Mouse (Mus musculus) urinary bladder, adult 2 months (tissue): ENCODE results near the gene Apol6. TPM values are rescaled to one million over a fixed set of nuclear protein-coding genes. Genes with fewer than 3 reads are reported as not detected.

ENCODE experiments used
- DNase-seq: peaks from one replicate; pipeline ENCODE4 v3.0.0; 2022; ENCODE audit warnings: low spot score
- polyA plus RNA-seq: library from polyadenylated mRNA; depleted of rRNA; stranded (reverse); fragments of >200 nt; gene quantifications from 2 replicates; pipeline ENCODE4 v1.2.3, GENCODE M21; 2012

Apol6 gene
- polyA plus RNA-seq, 1 experiment: 31.3 TPM

- no peak for DNase-seq
Observed at GRCm38 (mm10) chr15:77070745-77071268, 26.3 kb downstream of the Apol6 start.

DNA sequence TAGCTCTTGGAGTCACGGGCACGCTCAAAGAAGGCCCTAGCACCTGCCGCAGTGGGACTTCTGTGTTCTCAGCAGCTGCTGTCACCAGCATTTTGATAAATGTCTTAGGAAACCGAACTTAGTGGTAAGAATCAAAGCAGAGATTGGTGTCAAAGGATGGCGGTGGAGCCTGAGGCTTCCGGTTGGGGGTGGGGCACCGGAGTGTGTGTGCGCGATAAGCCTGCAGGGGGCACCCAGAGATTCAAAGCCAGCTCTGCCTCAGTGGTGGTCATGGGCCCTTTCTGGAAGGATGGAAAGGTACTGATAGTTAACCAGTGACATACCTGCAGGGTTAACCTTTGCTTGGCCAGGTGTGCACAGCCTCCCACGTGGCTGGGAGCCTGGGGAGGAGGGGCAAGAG lies 27.0 kb downstream of the Apol6 start:
- DNase-seq: no peak

- no peak for DNase-seq
Observed at GRCm38 (mm10) chr15:77072556-77073163, 28.1 kb downstream of the Apol6 start.

GRCm38 (mm10) chr15:77076523-77076922 lies 32.0 kb downstream of the Apol6 start:
- no peak for DNase-seq

- DNase-seq: no peak
Observed at GRCm38 (mm10) chr15:77077906-77078305, 33.4 kb downstream of the Apol6 start.

DNA sequence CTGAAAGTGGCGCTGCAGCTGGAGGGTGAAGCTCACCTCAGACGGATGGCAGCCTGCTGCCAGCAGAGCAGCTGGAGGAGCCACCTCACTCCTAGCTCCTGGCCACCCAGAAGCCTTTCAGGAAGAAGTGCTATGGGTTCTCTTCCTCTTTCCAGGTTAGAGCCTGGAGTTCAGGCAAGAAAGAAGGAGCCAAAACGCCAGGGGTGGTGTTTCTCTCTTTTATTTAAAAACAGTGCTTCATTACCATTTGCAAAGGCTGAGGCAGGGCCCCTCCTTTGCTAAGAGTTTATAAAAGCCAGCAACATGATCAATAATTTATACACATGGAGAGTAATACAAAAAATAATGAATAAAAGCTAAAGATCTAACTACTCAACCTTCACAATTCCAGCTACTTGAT lies 34.3 kb downstream of the Apol6 start:
- DNase-seq: no peak

- DNase-seq: no peak
Observed at GRCm38 (mm10) chr15:77079256-77079822, 34.8 kb downstream of the Apol6 start.

DNA sequence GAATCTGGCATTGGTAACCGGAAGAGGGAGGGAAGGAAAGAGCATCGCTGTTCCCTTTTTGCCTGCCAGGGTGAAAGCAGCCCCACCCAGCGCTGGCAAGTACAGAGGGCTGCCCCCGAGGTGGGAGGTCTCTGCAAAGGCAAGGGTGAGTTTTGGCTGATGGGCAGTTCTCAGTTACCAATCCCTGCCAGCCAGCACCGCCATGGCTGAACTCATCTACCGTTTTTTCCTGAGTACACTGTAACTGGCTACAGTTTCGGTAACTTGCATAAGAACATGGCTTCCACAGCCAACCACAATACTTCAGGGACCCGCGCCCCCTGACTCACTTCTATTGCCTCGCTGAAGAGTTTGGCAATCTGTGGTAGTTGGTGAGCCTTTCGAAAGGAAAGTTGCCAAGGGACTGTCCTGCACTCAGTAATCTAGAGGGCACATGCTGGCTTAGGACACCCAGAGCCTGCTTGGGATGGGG lies 35.4 kb downstream of the Apol6 start:
- DNase-seq: no peak

DNA sequence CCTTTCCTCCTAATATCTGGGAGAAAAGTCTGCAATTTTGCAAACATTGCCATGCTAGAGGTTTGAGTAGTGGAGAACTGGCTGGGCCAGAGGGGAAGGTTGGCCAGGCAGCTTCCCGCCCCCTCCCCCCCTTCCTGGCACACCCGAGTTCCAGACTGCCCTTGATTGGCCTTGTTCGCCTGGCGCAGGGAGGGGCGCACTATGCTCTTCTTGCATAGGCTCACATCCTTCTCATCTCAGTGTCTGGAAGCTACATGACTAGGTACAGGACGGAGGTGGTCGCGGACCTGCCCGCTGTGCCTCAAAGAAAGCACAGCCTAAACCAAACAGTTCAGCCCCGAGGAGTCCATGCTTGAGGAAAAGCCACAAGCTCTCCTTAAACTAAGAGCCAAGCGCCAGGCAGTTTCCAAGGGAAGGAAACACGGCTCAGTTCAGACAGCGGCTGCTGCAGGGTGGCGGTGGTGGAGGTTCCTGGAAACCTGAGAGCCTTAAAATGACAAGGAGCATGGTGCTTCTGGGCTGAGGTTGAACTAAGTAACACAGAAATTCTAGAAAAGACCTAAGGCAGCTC lies 36.2 kb downstream of the Apol6 start:
- DNase-seq: no peak

DNA sequence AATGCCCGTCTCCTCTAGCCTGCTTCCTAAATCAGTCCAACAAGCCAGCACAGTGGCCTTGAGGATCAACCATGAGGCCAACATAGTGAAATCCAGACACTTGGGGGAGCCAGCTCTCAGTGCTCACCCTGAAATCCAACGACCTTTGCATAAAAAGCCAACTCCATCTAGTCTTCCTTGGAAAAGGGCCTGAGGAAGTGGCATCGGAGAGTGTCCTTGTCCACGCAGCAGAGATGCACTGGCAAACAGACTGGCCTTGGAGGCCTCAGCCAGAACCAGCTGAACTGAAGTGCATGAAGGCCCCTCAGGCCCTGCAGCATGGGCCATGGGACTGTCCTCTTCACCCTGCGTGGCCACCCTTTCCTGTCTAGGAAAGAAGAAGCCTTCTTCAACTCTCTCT lies 36.9 kb downstream of the Apol6 start:
- DNase-seq: no peak

DNA sequence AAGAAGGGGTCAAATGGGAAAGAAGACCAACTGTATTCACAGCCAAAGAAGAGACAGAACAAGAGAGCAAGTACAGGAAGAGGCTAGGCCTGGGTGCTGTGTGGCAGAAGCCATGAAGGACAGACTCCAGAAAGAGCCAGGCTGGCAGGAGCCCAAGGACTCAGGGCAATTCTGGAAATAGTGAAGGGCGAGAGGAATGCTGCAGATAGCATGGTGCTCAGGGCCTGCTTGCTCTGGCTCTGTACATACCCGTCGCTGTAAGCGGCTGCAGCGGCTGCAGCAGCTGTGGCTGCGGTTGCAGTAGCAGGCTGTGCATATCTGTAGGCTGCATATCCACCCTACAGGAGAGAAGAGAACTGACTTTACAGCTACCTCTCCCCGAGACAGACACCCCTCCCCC lies 41.3 kb downstream of the Apol6 start:
- DNase-seq: no peak

GRCm38 (mm10) chr15:77086488-77086887 lies 42.0 kb downstream of the Apol6 start:
- no peak for DNase-seq

GRCm38 (mm10) chr15:77089249-77089648 lies 44.7 kb downstream of the Apol6 start:
- DNase-seq: no peak

DNA sequence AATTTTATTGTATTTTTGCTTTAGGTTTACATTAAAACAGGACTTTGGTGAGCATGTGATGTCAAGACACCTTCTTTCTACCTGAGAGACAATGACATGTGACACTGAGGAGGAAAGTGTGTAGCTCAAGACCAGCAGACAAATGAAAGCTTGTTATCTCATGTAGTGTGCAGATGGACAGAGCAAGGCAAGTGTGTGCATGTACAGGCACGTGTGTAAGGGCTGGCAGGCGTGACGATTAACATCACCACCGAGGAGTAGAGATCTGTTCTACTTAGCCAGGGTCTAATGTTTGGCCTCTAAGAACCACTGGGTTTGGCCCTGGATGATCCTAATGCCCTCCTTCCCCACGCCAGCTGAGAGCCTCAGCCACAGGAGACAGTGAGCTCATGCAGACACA lies 46.0 kb downstream of the Apol6 start:
- DNase-seq: no peak

GRCm38 (mm10) chr15:77091394-77091793 lies 46.9 kb downstream of the Apol6 start:
- DNase-seq: no peak

- DNase-seq: no peak
Observed at GRCm38 (mm10) chr15:77094431-77094830, 49.9 kb downstream of the Apol6 start.

DNA sequence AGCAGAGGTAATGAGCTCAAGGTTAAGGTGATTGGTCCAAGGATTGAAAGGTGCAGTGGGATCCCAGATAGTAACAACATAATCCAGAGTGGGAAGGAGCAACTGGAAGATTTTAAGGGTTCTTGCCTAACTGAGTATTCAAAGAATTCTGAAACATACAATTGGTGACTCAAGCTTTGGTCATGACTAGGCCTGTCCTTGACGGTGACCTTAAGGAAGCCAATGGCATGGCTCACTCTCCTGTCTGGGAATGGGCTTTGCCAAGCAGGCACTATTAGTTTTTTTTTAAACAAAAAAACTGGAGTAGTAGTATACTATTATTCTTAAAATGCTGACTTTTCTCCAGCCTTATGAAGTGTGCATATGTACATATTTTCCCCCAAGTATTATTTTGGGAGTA lies 50.7 kb downstream of the Apol6 start:
- no peak for DNase-seq

GRCm38 (mm10) chr15:77097358-77097757 lies 52.8 kb downstream of the Apol6 start:
- DNase-seq: no peak

DNA sequence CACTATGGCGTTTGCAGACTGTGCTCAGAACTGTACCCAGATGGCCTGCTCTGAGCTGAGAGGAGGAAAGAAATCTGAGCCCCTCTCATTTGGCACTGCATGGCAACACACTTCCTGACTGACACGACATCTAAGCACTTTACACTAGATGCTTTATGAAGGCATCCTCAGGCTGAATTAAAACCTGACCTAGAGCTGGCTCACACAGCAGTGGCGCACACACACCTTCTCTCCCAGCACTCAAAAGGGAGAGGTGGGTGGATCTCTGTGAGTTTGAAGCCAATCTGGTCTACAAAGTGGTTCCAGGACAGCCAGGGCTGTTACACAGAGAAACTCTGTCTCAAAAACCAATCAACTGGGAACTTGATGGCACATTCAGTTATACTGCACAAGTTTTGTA lies 55.2 kb downstream of the Apol6 start:
- DNase-seq: no peak

GRCm38 (mm10) chr15:77102685-77103084 lies 58.2 kb downstream of the Apol6 start:
- no peak for DNase-seq

DNA sequence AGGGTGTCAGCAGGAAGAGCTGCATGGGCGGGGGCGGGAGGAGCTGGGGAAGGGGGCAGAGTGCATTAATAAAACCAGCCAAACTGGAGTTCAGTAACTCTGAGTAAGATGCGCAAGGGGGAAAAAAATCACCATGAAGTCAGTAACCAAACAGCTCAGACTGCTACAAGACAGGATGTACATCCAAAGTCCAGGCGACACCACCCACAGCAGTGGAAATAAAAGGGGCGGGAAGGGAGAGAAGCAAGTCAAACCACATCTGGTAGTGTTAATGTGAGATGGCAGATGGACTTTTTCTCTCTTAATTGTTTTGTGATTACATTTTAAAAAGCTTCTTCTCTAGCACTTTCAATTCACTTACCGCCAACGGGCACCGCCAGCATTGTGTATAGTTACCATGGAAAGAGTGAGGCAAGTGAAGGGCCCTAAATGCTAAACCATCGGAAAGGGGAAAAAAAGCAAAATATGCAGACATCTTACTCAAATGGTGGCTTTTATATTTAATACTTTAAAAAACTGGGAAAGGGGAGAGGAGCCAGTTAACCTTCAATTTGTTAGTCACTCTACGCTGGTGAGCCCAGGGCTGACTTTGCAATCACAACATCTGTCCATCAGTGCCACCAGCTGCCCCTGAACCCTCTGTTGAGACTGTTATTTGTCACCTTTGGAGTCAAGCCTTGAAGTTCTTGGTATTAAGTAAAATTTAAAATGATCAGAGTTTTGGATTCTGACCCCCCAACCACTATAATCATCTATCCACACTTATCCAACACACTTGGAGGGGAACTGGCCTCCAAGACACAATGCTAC lies 60.0 kb downstream of the Apol6 start:
- no peak for DNase-seq

DNA sequence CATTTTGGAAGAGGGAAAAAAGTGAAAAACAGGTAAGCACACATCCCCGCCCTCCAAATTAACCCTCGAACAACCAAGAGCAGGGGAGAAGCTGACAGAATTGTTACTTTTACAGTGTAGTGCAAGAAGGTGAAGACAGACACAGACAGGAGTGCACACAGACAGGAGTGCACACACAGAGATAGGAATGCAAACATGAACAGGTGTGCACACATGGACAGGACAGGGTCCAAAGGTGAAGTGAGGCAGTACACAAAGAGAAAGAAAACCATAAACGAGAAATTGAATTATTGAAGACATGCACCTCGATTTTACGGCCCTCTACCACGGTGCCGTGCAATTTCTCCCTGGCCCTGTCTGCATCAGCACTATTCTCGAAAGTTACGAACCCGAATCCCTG lies 60.7 kb downstream of the Apol6 start:
- no peak for DNase-seq
